Mouse (Mus musculus) thymus, postnatal 10 days (tissue): ENCODE results near the gene Gosr1.
"Not testable (repeated sequence)": the region's sequence is repeated elsewhere in the genome, so short reads cannot be mapped to it uniquely, and the experiment has no call there.

Source experiments
- DNase-seq, 2 experiments: peaks; one replicate each; pipeline ENCODE4 v3.0.0; 2021; ENCODE audit warnings: low spot score in 2 of 2

The Gosr1 gene

GRCm38 (mm10) chr11:76734560-76734959 is 28.8 kb downstream of the Gosr1 start:
- no peak for DNase-seq

GRCm38 (mm10) chr11:76730650-76731049 is 32.7 kb downstream of the Gosr1 start:
- no peak for DNase-seq

- DNase-seq = no peak
Observed at GRCm38 (mm10) chr11:76728093-76728492, 35.3 kb downstream of the Gosr1 start.

- no peak for DNase-seq
Observed at GRCm38 (mm10) chr11:76723911-76724310, 39.5 kb downstream of the Gosr1 start.

- no peak for DNase-seq
Observed at GRCm38 (mm10) chr11:76717000-76717399, 46.4 kb downstream of the Gosr1 start.

- no peak for DNase-seq
Observed at GRCm38 (mm10) chr11:76709625-76710452, 53.5 kb downstream of the Gosr1 start.

GRCm38 (mm10) chr11:76708881-76709280 is 54.5 kb downstream of the Gosr1 start:
- DNase-seq = no peak

- DNase-seq = no peak
Observed at GRCm38 (mm10) chr11:76708066-76708465, 55.3 kb downstream of the Gosr1 start.

- DNase-seq = no peak
Observed at GRCm38 (mm10) chr11:76707656-76708055, 55.7 kb downstream of the Gosr1 start.

GRCm38 (mm10) chr11:76699626-76700025 is 63.8 kb downstream of the Gosr1 start:
- no peak for DNase-seq

GRCm38 (mm10) chr11:76695810-76696209 is 67.6 kb downstream of the Gosr1 start:
- DNase-seq = no peak

GRCm38 (mm10) chr11:76692096-76692495 is 71.3 kb downstream of the Gosr1 start:
- no peak for DNase-seq

- no peak for DNase-seq
Observed at GRCm38 (mm10) chr11:76685604-76686003, 77.8 kb downstream of the Gosr1 start.

GRCm38 (mm10) chr11:76679508-76679907 is 83.9 kb downstream of the Gosr1 start, which contains the start of gene Trarg1:
TSS of gene Trarg1 (plus strand) at chr11:76679808.
- not testable (repeated sequence) for DNase-seq
